ENCODE assay signal across 14 mouse cellular contexts in genomic region chr11:74534380-74534779, GRCm38 (mm10).
"Had no signal": no experiment of that assay in that cellular context is flagged by ENCODE, and none has a peak within 500 bp of the region (broad histone marks: within the 10 kb centered on the region; RNA-seq: fewer than 3 reads in every experiment).

No protein-coding gene starts in this region.

- H3K4me1 ChIP-seq: neural tube, embryonic 15.5 days had no signal

- H3K9ac ChIP-seq: limb, embryonic 15.5 days; liver, embryonic 13.5 days; liver, postnatal 0 days; lung, embryonic 15.5 days; neural tube, embryonic 15.5 days had no signal

- H3K36me3 ChIP-seq: limb, embryonic 15.5 days; liver, embryonic 13.5 days; lung, embryonic 15.5 days; midbrain, embryonic 10.5 days; neural tube, embryonic 15.5 days had no signal

- DNase-seq: kidney, postnatal 14 days; liver, embryonic 13.5 days; liver, postnatal 0 days; lung, postnatal 14 days; midbrain, embryonic 14.5 days; thymus, adult 18-20 months; thymus, postnatal 14 days had no signal

- ATAC-seq: liver, postnatal 0 days had no signal

- H3K4me2 ChIP-seq: limb, embryonic 15.5 days; liver, embryonic 13.5 days; lung, embryonic 15.5 days; neural tube, embryonic 15.5 days had no signal

- H3K9me3 ChIP-seq: limb, embryonic 15.5 days; liver, embryonic 13.5 days; lung, embryonic 15.5 days; midbrain, embryonic 10.5 days; neural tube, embryonic 15.5 days had no signal

- H3K4me3 ChIP-seq: left cerebral cortex, adult 2 months; limb, embryonic 15.5 days; liver, embryonic 13.5 days; lung, embryonic 15.5 days; midbrain, embryonic 10.5 days; myocyte; neural tube, embryonic 15.5 days had no signal

- H3K27ac ChIP-seq: left cerebral cortex, adult 2 months; limb, embryonic 15.5 days; liver, embryonic 13.5 days; lung, embryonic 15.5 days; macrophage; midbrain, embryonic 10.5 days; neural tube, embryonic 15.5 days had no signal

- H3K27me3 ChIP-seq: liver, embryonic 13.5 days; lung, embryonic 15.5 days; neural tube, embryonic 15.5 days had no signal
